Mouse (Mus musculus): ENCODE results near the gene BC028528. TPM values are rescaled to one million over a fixed set of nuclear protein-coding genes. Genes with fewer than 3 reads are reported as not detected.

BC028528 gene
- polyA plus RNA-seq, 1 experiment from 2014 or later, result 38.1 TPM

DNA sequence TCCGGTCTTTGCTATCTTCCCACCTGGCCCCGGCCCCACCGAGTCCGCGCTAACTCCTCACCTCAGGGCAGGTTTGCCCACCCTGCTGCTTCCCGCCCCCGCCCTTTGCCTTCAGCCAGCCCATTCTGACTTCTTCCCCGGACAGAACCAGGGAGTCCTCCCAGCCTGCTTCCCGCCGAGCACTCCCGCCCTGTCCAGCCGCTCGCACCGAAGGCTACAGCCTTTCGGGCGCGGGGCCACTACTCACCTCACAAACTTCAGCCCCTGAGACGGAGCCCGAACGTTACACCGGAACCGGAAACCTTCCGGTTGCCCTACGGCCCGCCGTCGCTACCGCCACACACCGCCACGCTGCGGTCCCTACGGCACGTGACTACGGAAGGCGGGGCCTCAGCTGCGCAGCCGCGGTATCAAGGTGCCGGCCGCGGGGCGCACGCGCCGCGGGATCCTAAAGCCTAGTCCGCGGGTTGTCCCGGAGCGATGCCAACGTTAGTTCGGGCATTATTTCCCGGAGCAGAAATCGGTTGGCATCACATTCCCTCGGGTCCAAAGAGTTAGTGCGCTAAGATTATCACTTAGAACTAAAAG, 36.2 kb downstream of the BC028528 start, which contains the start of gene Prpf3:
Prpf3 (minus strand) TSS at position 384 of the 588 bp plus-strand sequence.
- Histone ChIP-seq H3K9ac (peak within 1 kb of the TSS; percentile 93), H3K27ac (replicated peaks) (peak within 1 kb of the TSS; percentile 82), H3K4me2 (peak within 1 kb of the TSS; percentile 78), H3K4me3 (peak within 1 kb of the TSS; percentile 80), H3K36me3 (peaks cover 31% of the 10 kb centered on the region), H3K4me1 (peaks cover 26% of the 10 kb centered on the region), H3K9me3 (no peaks in the 10 kb centered on the region), H3K27me3 (replicated peaks) (no peaks in the 10 kb centered on the region)
- ATAC-seq (ENCODE audit: extremely low read depth, insufficient number of reproducible peaks, low FRiP score, low TSS enrichment), result peak; percentile 96
- 0% methylated on average over 56 of the region's 56 CpGs for WGBS

DNA sequence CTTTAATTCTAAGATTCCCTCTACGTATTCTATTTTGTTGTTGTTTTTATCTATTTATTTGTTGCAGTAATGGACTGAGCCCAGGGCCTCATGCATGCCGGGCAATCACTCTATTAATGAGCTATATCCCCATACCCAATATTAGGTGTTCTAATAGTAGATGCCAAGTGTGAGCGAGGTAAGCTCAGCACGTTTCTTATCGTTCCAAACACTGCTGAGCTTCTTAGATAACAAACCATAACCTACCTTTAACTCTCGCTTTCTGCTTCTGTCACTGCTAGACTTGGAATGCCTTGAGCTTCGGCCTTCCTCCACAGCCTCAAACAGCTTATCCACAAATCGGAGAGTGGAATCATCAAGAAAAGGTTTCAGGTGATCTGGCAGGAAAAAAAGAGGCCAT, 40.5 kb downstream of the BC028528 start:
- Histone ChIP-seq H3K4me1 (peaks cover 28% of the 10 kb centered on the region), H3K27me3 (replicated peaks) (no peaks in the 10 kb centered on the region), H3K4me3 (no peak overlapping the region), H3K4me2 (no peak overlapping the region), H3K36me3 (peaks cover 74% of the 10 kb centered on the region), H3K9me3 (no peaks in the 10 kb centered on the region), H3K9ac (no peak overlapping the region), H3K27ac (replicated peaks) (no peak overlapping the region)
- no peak for ATAC-seq (ENCODE audit: extremely low read depth, insufficient number of reproducible peaks, low FRiP score, low TSS enrichment)
- 75% methylated on average over 8 of the region's 8 CpGs for WGBS

DNA sequence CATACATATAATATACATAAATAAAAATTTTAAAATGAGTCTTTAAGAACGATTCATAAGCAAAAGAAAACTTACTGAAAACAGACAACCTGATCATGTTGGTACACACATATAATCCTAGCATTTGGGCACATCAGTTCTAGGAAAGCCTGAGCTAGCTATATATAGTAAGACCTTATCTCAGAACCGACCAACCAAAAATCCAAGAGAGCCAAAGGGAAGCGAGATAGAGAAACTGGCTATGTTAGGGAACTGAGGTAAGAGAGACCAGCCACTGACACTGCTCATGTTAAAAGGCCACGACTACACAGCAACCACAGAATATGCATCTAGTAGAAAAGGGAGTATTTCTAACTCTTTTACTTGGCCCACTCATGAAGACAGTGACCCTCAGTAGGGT, 41.2 kb downstream of the BC028528 start:
- H3K27me3 ChIP-seq (replicated peaks), result no peaks in the 10 kb centered on the region
- H3K4me2 ChIP-seq, result peak overlapping the region; percentile 16; the same call in 1 of the 2 replicates
- peaks cover 26% of the 10 kb centered on the region for H3K4me1 ChIP-seq
- no peak for ATAC-seq (ENCODE audit: extremely low read depth, insufficient number of reproducible peaks, low FRiP score, low TSS enrichment)
- H3K9me3 ChIP-seq, result no peaks in the 10 kb centered on the region
- peak overlapping the region; percentile 15 for H3K9ac ChIP-seq
- H3K4me3 ChIP-seq, result no peak overlapping the region
- WGBS, result 35% methylated on average over 4 of the region's 4 CpGs
- peaks cover 81% of the 10 kb centered on the region for H3K36me3 ChIP-seq
- peak overlapping the region; percentile 46 for H3K27ac ChIP-seq (replicated peaks)

DNA sequence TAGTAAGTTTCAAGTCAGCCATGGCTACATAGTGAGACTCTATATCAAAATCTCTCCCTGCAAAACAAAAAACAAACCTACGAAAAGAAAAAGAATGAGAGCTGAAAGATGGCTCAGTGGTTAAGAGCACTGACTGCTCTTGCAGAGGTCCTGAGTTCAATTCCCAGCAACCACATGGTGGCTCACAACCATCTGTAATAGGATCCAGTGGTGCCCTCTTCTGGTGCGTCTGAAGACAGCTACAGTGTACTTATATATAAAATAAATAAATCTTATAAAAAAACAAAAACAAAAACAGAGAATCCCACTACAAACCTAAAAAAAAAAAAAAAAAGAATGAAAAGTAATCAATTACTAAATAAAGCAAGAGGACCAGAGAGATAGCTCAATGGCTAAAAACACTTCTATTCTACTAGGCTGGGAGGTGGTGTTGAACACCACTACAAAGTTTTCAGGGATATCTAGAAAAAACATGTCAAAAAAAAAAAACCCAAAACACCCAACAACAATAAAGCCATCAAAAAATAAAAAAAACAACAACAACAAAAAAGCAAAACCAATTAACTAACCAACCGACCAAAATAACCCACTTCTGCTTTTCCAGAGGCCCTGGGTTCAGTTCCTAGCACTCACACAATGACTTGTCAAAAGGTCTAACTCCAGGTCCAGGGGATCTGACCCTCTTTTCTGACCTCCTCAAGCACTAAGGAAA, 49.1 kb downstream of the BC028528 start:
- Histone ChIP-seq H3K9me3 (no peaks in the 10 kb centered on the region), H3K4me1 (no peaks in the 10 kb centered on the region), H3K27ac (replicated peaks) (no peak overlapping the region), H3K4me2 (no peak overlapping the region), H3K9ac (no peak overlapping the region), H3K4me3 (no peak overlapping the region), H3K27me3 (replicated peaks) (no peaks in the 10 kb centered on the region), H3K36me3 (peaks cover 96% of the 10 kb centered on the region)
- no peak for ATAC-seq (ENCODE audit: extremely low read depth, insufficient number of reproducible peaks, low FRiP score, low TSS enrichment)
- WGBS, result 89% methylated on average over 3 of the region's 3 CpGs

DNA sequence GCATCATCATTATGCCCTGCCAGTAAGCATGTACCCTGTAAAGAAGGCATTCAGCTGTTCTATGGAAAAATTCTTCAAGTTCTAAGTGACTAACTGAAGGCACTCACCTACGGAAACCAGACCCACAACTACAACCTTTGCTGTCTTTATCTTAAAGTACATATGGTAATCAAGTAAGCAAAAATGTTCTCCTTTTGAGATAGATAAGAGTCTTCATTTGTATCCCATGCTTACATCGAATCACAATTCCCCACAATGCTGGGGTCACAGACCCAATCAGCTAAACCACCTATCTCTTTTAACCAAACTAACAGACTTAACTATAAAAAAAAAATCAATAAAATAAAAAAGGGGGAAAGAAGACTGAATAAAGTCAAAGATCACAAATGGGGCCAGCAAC, 52.6 kb downstream of the BC028528 start:
- no peak overlapping the region for H3K4me2 ChIP-seq
- no peak for ATAC-seq (ENCODE audit: extremely low read depth, insufficient number of reproducible peaks, low FRiP score, low TSS enrichment)
- H3K4me1 ChIP-seq, result no peaks in the 10 kb centered on the region
- no peak overlapping the region for H3K4me3 ChIP-seq
- H3K27me3 ChIP-seq (replicated peaks), result no peaks in the 10 kb centered on the region
- H3K27ac ChIP-seq (replicated peaks), result no peak overlapping the region
- H3K9ac ChIP-seq, result no peak overlapping the region
- WGBS, result 83% methylated on average over 2 of the region's 2 CpGs
- no peaks in the 10 kb centered on the region for H3K9me3 ChIP-seq
- H3K36me3 ChIP-seq, result peaks cover 91% of the 10 kb centered on the region

Other genes with a start within 250 kb of the BC028528 start
- 36.0 and 36.2 TPM in 2 replicates for gene Mcl1, start 233.2 kb downstream of the BC028528 start, polyA plus RNA-seq (2015; fragmentation: Nextera tagmentation; extraction: Ambion mirVana)
- 4.8 and 7.3 TPM in 2 replicates for gene Adamtsl4, start 204.1 kb downstream of the BC028528 start, polyA plus RNA-seq (2015; fragmentation: Nextera tagmentation; extraction: Ambion mirVana)
- 61.1 and 68.7 TPM in 2 replicates for gene Ecm1, start 152.4 kb downstream of the BC028528 start, polyA plus RNA-seq (2015; fragmentation: Nextera tagmentation; extraction: Ambion mirVana)
- gene Tars2, start 131.8 kb downstream of the BC028528 start, polyA plus RNA-seq (2015; fragmentation: Nextera tagmentation; extraction: Ambion mirVana), result 39.5 and 40.0 TPM in 2 replicates
- gene Rprd2, start 73.1 kb downstream of the BC028528 start, polyA plus RNA-seq (2015; fragmentation: Nextera tagmentation; extraction: Ambion mirVana), result 17.1 and 18.0 TPM in 2 replicates
- gene Prpf3, start 36.1 kb downstream of the BC028528 start, polyA plus RNA-seq (2015; fragmentation: Nextera tagmentation; extraction: Ambion mirVana), result 25.0 and 29.1 TPM in 2 replicates
- 362 and 399 TPM in 2 replicates for gene Mrps21, start 20.5 kb downstream of the BC028528 start, polyA plus RNA-seq (2015; fragmentation: Nextera tagmentation; extraction: Ambion mirVana)
- gene Ciart, start 9.8 kb downstream of the BC028528 start, polyA plus RNA-seq (2015; fragmentation: Nextera tagmentation; extraction: Ambion mirVana), result 5.7 and 6.2 TPM in 2 replicates
- gene Aph1a, start 2.0 kb upstream of the BC028528 start, polyA plus RNA-seq (2015; fragmentation: Nextera tagmentation; extraction: Ambion mirVana), result 28.8 and 33.9 TPM in 2 replicates
- 26.1 and 31.5 TPM in 2 replicates for gene Car14, start 12.7 kb upstream of the BC028528 start, polyA plus RNA-seq (2015; fragmentation: Nextera tagmentation; extraction: Ambion mirVana)
- 164 and 182 TPM in 2 replicates for gene Anp32e, start 37.2 kb upstream of the BC028528 start, polyA plus RNA-seq (2015; fragmentation: Nextera tagmentation; extraction: Ambion mirVana)
- 59.2 and 64.8 TPM in 2 replicates for gene Plekho1, start 104.0 kb upstream of the BC028528 start, polyA plus RNA-seq (2015; fragmentation: Nextera tagmentation; extraction: Ambion mirVana)
- gene Vps45, start 166.5 kb upstream of the BC028528 start, polyA plus RNA-seq (2015; fragmentation: Nextera tagmentation; extraction: Ambion mirVana), result 33.6 and 34.9 TPM in 2 replicates
- gene Otud7b, start 212.5 kb upstream of the BC028528 start, polyA plus RNA-seq (2015; fragmentation: Nextera tagmentation; extraction: Ambion mirVana), result 14.9 and 17.2 TPM in 2 replicates

Measured in heart, embryonic 13.5 days (tissue).